Mouse (Mus musculus): ENCODE measurements around the gene Prkn. TPM values are rescaled to one million over a fixed set of nuclear protein-coding genes. Genes with fewer than 3 reads are reported as not detected.
"Not testable (repeated sequence)": the region's sequence is repeated elsewhere in the genome, so short reads cannot be mapped to it uniquely, and the experiment has no call there.

Prkn gene
- polyA plus RNA-seq, 1 experiment from 2014 or later, result 0.64 TPM

DNA sequence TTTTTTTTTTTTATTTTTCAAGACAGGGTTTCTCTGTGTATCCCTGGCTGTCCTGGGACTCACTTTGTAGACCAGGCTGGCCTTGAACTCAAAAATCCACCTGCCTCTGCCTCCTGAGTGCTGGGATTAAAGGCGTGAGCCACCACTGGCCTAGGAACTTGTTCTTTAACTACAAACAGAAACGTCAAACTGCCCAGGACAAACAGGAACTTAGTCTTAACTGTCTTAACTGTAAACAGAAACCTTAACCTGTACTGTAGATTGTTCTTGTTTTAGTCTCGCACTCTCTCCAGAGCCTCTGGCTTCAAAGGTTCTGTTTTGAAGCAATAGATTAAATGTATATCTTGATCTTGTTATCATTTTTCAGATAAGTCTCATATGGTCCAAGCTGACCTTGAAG is 1154.6 kb downstream of the Prkn start:
- H3K4me2 ChIP-seq, result not testable (repeated sequence)

DNA sequence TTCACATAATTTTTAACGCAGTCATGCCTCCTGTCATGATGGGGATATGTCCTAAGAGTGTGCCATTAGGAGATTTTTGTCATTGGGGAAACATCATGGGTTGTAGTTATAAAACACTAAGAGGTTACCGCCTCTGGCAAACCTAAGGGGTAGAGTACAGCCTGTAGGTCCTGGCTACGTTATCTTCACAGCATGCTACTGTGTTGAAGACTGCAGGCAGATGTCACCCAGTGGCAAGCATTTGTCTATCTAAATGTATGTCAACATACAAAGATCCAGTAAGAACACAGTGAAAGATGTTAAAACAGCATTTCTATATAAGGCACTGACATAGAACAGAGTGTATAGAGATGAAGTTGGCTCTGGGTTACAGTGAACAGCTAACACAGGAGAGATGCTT is 1155.3 kb downstream of the Prkn start:
- Histone ChIP-seq H3K9ac (no peak overlapping the region), H3K27me3 (replicated peaks) (peaks cover 4% of the 10 kb centered on the region), H3K27ac (no peak overlapping the region), H3K4me3 (no peak overlapping the region), H3K9me3 (replicated peaks) (no peaks in the 10 kb centered on the region), H3K36me3 (no peaks in the 10 kb centered on the region), H3K4me2 (no peak overlapping the region), H3K4me1 (peaks cover 12% of the 10 kb centered on the region)
- no peak for ATAC-seq
- 66% methylated on average over 3 of the region's 3 CpGs for WGBS (ENCODE audit: insufficient replicate concordance)

More for the DNA sequence above, 1154.6 kb downstream of the Prkn start:
- WGBS (ENCODE audit: insufficient replicate concordance), result 55% methylated on average over 3 of the region's 3 CpGs
- H3K9ac ChIP-seq; ATAC-seq; H3K27me3 ChIP-seq (replicated peaks); H3K36me3 ChIP-seq; H3K4me3 ChIP-seq; H3K27ac ChIP-seq; H3K9me3 ChIP-seq (replicated peaks): not testable (repeated sequence)
- peaks cover 12% of the 10 kb centered on the region for H3K4me1 ChIP-seq

DNA sequence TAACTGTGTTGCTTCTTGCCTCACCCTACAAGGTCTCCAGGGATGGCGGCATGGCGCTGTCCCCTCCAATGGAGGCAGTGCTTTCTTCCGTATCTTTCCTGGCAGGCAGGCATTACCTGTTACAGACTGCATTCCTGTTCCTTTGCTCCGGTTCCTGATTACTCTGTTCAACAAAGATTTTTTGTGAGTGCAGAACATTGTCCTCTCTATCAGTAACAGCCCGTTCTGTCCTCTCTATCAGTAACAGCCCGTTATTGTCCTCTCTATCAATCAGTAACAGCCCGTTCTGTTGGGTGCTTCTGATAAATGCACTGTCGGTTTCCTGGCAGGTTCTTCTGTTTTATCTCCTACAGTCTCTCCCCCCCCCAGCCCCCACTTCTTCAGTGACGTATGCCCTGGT is 1156.1 kb downstream of the Prkn start:
- Histone ChIP-seq H3K4me3 (no peak overlapping the region), H3K27me3 (replicated peaks) (peaks cover 4% of the 10 kb centered on the region), H3K27ac (no peak overlapping the region), H3K4me2 (0 out of 2 replicates have a peak overlapping the region, but pooled peaks have one; percentile 0), H3K9me3 (replicated peaks) (no peaks in the 10 kb centered on the region), H3K9ac (no peak overlapping the region), H3K4me1 (peaks cover 12% of the 10 kb centered on the region), H3K36me3 (no peaks in the 10 kb centered on the region)
- peak; percentile 89 for ATAC-seq
- WGBS (ENCODE audit: insufficient replicate concordance), result 12% methylated on average over 9 of the region's 9 CpGs

DNA sequence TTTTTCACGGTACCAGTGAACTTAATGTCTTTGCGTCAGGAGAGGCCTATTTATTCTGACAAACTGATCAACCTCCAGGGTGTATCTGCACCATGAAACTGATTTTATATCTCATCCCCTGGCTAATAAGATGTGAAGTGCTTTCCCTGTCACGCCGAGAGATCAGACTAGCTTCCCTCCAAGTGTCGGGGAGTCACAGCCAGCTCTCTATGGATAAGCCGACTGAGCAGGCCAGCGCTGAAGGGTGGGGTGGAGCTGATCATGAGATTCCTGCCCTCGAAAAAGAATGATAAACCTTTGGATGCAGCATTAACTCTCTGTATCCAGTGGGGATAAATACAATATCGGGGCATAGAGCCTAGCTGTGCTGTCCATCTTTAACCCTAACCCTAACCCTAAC is 1160.1 kb downstream of the Prkn start:
- no peak overlapping the region for H3K4me2 ChIP-seq
- H3K27ac ChIP-seq, result no peak overlapping the region
- H3K27me3 ChIP-seq (replicated peaks), result no peaks in the 10 kb centered on the region
- no peak for ATAC-seq
- peaks cover 12% of the 10 kb centered on the region for H3K4me1 ChIP-seq
- H3K9me3 ChIP-seq (replicated peaks), result no peaks in the 10 kb centered on the region
- H3K4me3 ChIP-seq, result no peak overlapping the region
- no peak overlapping the region for H3K9ac ChIP-seq
- WGBS (ENCODE audit: insufficient replicate concordance), result 69% methylated on average over 9 of the region's 9 CpGs
- H3K36me3 ChIP-seq, result no peaks in the 10 kb centered on the region

DNA sequence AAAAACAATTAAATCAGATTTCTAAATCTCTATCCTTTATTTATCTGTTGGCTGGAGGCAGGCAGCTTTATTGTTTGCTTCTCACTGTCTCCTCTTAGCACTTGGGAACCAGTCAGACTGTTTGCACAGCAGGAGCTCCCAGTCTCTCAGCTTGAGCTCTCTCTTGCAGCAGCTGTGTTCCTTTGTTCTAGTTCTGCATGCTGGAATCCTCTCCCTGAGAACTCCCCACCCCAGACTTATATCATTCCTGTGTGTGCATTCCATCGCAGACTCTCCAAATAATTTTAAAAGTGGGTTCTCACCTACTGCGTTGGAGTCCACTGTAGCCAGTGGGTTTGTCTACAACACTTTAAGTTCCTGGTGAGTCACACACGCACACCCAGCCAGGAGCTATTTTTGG is 1181.1 kb downstream of the Prkn start:
- ATAC-seq, result no peak
- Histone ChIP-seq H3K36me3 (no peaks in the 10 kb centered on the region), H3K4me3 (no peak overlapping the region), H3K27ac (no peak overlapping the region), H3K9ac (no peak overlapping the region), H3K4me2 (no peak overlapping the region), H3K27me3 (replicated peaks) (0 out of 2 replicates have a peak, but pooled peaks cover 3% of the 10 kb centered on the region), H3K4me1 (no peaks in the 10 kb centered on the region), H3K9me3 (replicated peaks) (no peaks in the 10 kb centered on the region)
- WGBS (ENCODE audit: insufficient replicate concordance), result 42% methylated on average over 3 of the region's 3 CpGs

DNA sequence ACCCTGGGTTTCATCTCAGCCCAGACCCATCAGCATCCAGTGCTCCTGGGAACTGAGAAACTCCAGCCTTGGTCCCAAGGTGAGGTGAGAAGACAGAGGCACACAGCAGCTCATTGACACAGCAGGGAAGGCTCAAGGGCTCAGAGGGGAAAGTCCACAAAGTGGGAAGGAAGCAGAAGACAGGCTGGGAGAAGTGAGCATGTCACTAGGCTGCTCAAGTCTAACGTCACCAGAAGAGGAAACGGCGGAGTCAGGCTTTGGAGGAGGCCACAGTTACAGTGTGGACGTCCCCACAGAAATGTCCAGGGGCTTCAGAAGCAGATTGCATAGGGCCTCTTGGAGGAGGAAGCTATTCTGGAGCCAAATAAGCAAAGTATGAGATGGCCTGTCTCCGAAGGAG is 1189.2 kb downstream of the Prkn start:
- Histone ChIP-seq H3K9me3 (replicated peaks) (no peaks in the 10 kb centered on the region), H3K4me3 (no peak overlapping the region), H3K4me1 (peaks cover 20% of the 10 kb centered on the region), H3K4me2 (no peak overlapping the region), H3K27ac (no peak overlapping the region), H3K9ac (no peak overlapping the region), H3K27me3 (replicated peaks) (peaks cover 17% of the 10 kb centered on the region), H3K36me3 (no peaks in the 10 kb centered on the region)
- 31% methylated on average over 5 of the region's 5 CpGs for WGBS (ENCODE audit: insufficient replicate concordance)
- no peak for ATAC-seq

DNA sequence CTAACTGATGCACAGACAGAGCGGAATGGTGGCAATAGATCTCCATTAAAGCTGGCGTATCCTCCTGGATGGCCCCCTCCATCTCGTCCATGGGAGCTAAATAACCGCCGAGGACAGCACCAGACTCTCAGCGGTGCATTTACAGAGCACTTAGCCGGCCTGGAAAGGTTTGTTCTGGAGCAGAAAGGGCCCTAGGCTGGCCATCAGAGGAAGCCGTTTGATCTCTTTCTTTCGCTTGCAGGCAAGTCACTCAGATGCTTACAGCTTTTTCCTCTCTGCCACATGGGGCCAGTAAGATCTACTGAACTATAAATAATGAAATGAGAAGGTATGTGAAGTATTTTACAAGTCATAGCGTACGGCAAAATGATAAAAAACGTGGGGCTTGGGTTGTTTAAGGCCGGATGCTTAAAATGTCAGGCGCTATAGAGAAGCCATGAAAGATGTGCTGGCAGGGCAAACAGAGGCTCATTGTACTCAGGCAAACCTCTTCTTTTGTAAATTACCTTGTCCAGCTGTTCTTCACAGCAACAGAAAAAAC is 1189.8 kb downstream of the Prkn start:
- H3K27me3 ChIP-seq (replicated peaks), result peaks cover 17% of the 10 kb centered on the region
- no peak overlapping the region for H3K4me2 ChIP-seq
- no peaks in the 10 kb centered on the region for H3K9me3 ChIP-seq (replicated peaks)
- H3K9ac ChIP-seq, result no peak overlapping the region
- no peaks in the 10 kb centered on the region for H3K36me3 ChIP-seq
- ATAC-seq, result no peak
- WGBS (ENCODE audit: insufficient replicate concordance), result 49% methylated on average over 14 of the region's 14 CpGs
- H3K4me3 ChIP-seq, result no peak overlapping the region
- H3K4me1 ChIP-seq, result peaks cover 20% of the 10 kb centered on the region
- H3K27ac ChIP-seq, result no peak overlapping the region

DNA sequence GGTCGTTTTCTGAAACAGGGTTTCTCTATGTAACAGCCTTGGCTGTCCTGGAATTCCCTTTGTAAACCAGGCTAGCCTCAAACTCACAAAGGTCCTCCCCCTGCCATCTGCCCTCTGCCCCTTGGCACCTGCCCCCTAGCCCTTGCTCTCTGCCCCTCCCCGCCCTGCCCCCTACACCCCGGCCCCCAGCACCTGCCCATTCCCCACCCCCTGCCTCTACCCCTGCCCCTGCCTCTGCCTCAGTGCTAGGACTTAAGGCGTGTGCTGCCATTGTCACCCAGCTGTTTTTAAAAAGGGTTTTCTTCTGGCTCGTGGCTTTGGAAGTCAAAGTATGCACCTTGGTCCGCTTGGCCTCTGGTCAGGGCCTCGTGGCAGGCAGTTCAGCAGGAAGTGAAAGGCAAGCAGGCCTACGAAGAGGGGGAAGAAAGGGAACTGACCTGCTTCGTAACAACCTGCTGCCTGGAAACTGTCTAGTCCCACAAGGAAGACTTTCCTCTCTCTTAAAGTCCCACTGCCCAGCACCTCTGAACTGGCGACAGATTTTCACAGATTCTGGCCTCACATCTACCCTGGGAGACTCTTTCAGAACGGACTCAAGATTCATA is 1190.5 kb downstream of the Prkn start:
- Histone ChIP-seq H3K27me3 (replicated peaks) (peaks cover 17% of the 10 kb centered on the region), H3K4me3 (no peak overlapping the region), H3K9ac (no peak overlapping the region), H3K4me2 (peak overlapping the region; percentile 19; the same call in 1 of the 2 replicates), H3K4me1 (peaks cover 20% of the 10 kb centered on the region), H3K36me3 (no peaks in the 10 kb centered on the region), H3K9me3 (replicated peaks) (no peaks in the 10 kb centered on the region), H3K27ac (no peak overlapping the region)
- 22% methylated on average over 11 of the region's 11 CpGs for WGBS (ENCODE audit: insufficient replicate concordance)
- ATAC-seq, result no peak

DNA sequence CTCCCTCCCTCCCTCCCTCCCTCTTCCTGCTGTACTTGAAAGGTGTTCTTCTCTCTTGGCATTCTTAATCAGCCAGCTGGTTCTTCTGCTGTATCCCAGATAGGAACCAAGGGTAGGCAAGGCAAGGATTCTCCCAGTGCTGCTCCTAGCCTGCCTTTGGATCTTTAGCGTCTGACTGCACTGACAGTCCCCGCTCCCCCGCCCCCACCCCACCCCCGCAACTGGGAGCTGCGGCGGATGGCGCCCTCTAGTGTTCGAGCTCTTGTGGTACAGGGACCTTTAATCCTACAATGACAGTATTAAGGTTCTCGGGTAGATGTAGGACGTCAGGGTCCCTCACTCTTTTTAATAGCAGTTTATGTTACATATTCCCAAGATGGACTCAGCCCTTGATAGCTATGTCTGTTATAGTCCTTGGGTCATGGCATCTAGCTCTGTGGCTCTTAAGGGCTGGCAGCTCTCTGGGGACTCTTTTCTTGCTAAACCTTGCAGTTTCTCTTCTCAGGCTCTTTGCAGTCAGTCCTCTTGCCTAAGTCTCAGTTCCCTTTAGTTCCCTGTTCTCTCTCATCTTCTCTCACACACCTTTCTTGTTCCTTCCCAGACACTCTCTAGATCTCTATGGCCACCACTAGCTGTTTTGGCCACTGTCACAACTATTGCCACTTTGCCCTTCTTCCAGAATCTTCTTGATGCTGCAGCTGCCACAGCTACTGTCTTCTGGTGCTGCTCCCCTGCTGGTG is 1191.2 kb downstream of the Prkn start:
- Histone ChIP-seq H3K4me1 (peaks cover 21% of the 10 kb centered on the region), H3K27me3 (replicated peaks) (peaks cover 17% of the 10 kb centered on the region), H3K4me3 (peak overlapping the region; percentile 4; the same call in 1 of the 2 replicates), H3K4me2 (peak overlapping the region; percentile 29), H3K36me3 (no peaks in the 10 kb centered on the region), H3K9me3 (replicated peaks) (no peaks in the 10 kb centered on the region), H3K9ac (peak overlapping the region; percentile 39; the same call in 1 of the 2 replicates), H3K27ac (no peak overlapping the region)
- ATAC-seq, result peak; percentile 42; the same call in 1 of the 2 replicates
- 3% methylated on average over 10 of the region's 10 CpGs for WGBS (ENCODE audit: insufficient replicate concordance)

DNA sequence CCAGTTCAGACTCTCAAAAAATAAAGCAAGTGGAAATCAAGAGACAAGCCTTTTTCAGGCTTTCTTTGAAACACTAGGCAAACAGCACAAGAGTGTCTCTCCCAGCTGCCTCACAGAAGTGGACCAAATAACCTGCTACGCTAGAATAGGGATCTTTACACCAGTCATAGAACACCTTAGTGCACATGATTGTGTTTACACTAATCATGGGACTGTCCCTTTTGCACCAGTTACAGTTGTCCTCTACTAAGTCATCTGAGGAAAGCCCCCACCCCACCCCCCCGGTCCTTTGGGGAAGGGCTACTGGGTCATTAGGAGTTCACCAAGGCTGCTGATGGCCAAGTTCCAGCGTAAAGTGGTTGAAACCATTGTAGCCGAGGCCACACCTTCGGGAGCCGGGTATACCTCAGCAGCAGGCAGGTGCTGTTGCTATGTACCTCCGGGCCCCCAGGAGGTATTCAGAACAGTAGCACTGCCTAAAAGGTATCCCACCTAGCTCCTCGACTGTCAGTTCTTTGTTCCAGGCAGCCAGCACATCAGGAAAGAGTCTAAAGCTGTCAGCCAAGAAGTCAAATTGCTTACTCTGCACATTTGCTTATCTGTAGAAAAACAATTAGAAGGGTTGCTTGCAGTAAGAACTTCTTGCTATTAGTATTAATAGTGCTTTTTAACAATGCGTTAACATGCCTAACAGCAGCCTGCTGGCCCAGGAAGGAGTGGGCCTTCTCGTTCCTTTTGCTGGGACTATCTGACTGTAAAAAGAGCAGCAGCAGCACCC is 1192.0 kb downstream of the Prkn start:
- no peaks in the 10 kb centered on the region for H3K9me3 ChIP-seq (replicated peaks)
- no peak overlapping the region for H3K27ac ChIP-seq
- WGBS (ENCODE audit: insufficient replicate concordance), result 64% methylated on average over 10 of the region's 10 CpGs
- H3K4me3 ChIP-seq, result no peak overlapping the region
- ATAC-seq, result no peak
- peak overlapping the region; percentile 39; the same call in 1 of the 2 replicates for H3K9ac ChIP-seq
- H3K4me2 ChIP-seq, result no peak overlapping the region
- H3K4me1 ChIP-seq, result peaks cover 30% of the 10 kb centered on the region
- H3K36me3 ChIP-seq, result no peaks in the 10 kb centered on the region
- H3K27me3 ChIP-seq (replicated peaks), result peaks cover 17% of the 10 kb centered on the region

DNA sequence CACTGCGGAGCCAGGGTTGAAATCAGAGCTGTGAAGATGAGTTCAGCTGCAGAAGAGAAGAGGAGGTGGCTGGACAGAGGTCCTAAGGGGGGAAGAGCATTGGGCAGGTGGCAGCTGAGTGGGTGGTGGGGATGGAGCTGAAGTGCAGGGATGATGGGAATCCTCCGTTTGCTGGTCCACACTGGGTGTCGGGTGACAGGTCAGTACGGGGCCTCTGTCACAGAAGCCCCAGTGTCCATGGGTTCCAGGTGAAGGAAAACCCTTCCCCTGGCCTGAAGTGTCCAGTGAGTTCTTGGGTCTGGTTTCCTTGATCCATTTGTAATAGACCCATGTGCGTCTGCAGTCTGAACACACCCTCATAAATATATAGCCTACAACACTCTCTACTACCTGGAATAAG is 1195.2 kb downstream of the Prkn start:
- Histone ChIP-seq H3K36me3 (no peaks in the 10 kb centered on the region), H3K4me1 (peaks cover 56% of the 10 kb centered on the region), H3K27me3 (replicated peaks) (peaks cover 4% of the 10 kb centered on the region; the same call in 1 of the 2 replicates), H3K4me3 (no peak overlapping the region), H3K9me3 (replicated peaks) (no peaks in the 10 kb centered on the region), H3K9ac (no peak overlapping the region), H3K27ac (no peak overlapping the region), H3K4me2 (no peak overlapping the region)
- ATAC-seq, result no peak
- WGBS (ENCODE audit: insufficient replicate concordance), result 64% methylated on average over 5 of the region's 5 CpGs

All from liver, embryonic 12.5 days (tissue).